Mouse (Mus musculus) erythroblast, embryonic 14.5 days (primary cell): ENCODE measurements around the gene Vegfd.

Experiments
- GATA1 ChIP-seq: IDR thresholded peaks from 2 replicates; pipeline ENCODE4 v1.6.1; 2012; ENCODE audit warnings: low read length, inconsistent platforms, mixed read lengths
- TAL1 ChIP-seq: IDR thresholded peaks from 3 replicates; pipeline ENCODE4 v1.6.1; 2012; ENCODE audit warnings: low read length, inconsistent platforms, mixed read lengths

DNA sequence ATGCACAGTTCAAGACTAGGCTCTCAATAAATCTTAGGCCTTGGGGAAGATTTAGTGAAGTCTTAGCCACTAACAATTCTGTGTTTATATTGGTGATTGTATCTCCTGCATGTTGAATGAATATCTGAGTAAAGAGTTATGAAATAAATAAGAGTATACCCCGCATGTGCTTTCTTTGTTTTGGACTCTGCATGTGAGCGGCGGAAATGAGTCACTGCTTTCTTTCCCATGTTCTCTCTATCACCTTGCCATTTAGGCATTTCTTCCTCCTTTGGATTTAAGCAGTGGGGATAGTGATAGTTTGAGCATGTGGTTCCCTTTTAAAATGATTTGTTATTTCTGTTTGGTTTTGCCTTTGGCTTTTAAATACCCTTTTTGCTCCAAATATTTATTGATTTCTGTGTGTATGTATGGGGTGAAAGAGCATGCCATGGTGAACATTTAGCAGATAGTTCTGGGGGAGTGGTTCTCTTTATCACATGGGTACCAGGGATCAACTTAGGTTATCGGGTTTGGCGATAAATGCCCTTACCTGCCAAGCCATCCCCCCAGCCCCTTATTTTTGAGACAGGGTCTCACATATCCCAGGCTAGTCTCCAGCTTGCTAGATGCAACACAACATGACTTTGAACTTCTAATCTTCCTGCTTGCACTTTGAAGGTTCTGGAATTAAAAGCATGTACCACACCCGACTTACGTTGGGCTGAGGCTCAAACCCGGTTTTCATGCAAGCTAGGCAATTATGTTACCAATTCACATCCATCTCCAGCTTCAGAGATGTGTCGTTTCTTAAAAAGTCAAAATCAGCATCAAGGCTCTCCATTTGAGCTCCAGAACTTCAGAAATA lies 73.9 kb downstream of the Vegfd start:
- TF ChIP-seq GATA1 (no peak), TAL1 (no peak)
